Mouse (Mus musculus) MEL (cell line): ENCODE measurements around the gene 1700018B08Rik.
A peak's percentile ranks its signal among the peaks of the same experiment; 100 is the strongest.

ENCODE experiments used
- CHD1 ChIP-seq: IDR thresholded peaks from 2 replicates; pipeline ENCODE4 v1.6.1; 2012; ENCODE audit warnings: low read depth, mild to moderate bottlenecking, inconsistent platforms, low read length, improper control_type of control experiment
- CTCF ChIP-seq, 3 experiments: IDR thresholded peaks in 2 of 3; conservative IDR thresholded peaks in 1 of 3; 2 replicates each; pipeline ENCODE4 v1.5.1; 2011 to 2012; ENCODE audit warnings: low read length in 3 of 3, low read depth in 2 of 3, mild to moderate bottlenecking in 2 of 3, improper control_type of control experiment in 1 of 3, inconsistent platforms in 1 of 3, mixed read lengths in 1 of 3, moderate library complexity in 1 of 3; ENCODE audit not compliant: control insufficient read depth in 1 of 3, insufficient read depth in 1 of 3, poor library complexity in 1 of 3, severe bottlenecking in 1 of 3
- ETS1 ChIP-seq: IDR thresholded peaks from 2 replicates; pipeline ENCODE4 v1.6.1; 2012; ENCODE audit warnings: low read depth, mild to moderate bottlenecking, inconsistent platforms, low read length, improper control_type of control experiment, moderate library complexity
- MAFK ChIP-seq: IDR thresholded peaks from 2 replicates; pipeline ENCODE4 v1.6.1; 2011; ENCODE audit warnings: low read depth, mild to moderate bottlenecking, low read length, improper control_type of control experiment, borderline replicate concordance
- ZC3H11A ChIP-seq: IDR thresholded peaks from 2 replicates; pipeline ENCODE4 v1.6.1; 2012; ENCODE audit warnings: low read depth, mild to moderate bottlenecking, inconsistent platforms, low read length, improper control_type of control experiment

DNA sequence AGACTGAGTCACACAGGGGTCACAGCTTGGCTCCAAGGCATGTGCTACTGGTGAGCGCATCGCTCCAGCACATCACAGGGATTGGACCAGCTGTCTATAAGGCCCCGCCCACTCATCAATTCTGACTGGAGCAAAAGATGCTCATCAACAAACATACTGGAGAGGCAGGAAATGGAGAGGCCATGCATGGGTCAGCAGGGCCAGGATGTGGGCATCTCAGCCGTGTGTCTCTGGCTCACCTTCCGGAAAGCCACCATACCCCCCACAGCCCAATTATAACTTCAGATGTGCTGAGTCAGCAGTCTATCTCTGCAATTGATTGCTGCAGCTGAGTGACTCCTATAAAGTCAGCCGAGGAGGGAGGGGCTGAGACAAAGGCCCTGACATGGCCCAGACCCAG lies 24.2 kb upstream of the 1700018B08Rik start:
- TF ChIP-seq MAFK (peak; percentile 90), ZC3H11A (no peak), ETS1 (no peak), CTCF (IDR thresholded peaks at IDR 0.05 in 2 of 3, conservative IDR thresholded peaks at IDR 0.05 in 1 of 3; ENCODE audit: control insufficient read depth in 1 of 3, insufficient read depth in 1 of 3, low read depth in 2 of 3, low read length in 3 of 3, poor library complexity in 1 of 3, severe bottlenecking in 1 of 3) (no peak), CHD1 (no peak)
